Mouse (Mus musculus): ENCODE measurements around the gene Ccdc116. TPM values are rescaled to one million over a fixed set of nuclear protein-coding genes. Genes with fewer than 3 reads are reported as not detected.
"Not testable (repeated sequence)": the region's sequence is repeated elsewhere in the genome, so short reads cannot be mapped to it uniquely, and the experiment has no call there.

The Ccdc116 gene
- total RNA-seq (2021), result 1 to 10 TPM; 1.5 to 1.7 TPM

DNA sequence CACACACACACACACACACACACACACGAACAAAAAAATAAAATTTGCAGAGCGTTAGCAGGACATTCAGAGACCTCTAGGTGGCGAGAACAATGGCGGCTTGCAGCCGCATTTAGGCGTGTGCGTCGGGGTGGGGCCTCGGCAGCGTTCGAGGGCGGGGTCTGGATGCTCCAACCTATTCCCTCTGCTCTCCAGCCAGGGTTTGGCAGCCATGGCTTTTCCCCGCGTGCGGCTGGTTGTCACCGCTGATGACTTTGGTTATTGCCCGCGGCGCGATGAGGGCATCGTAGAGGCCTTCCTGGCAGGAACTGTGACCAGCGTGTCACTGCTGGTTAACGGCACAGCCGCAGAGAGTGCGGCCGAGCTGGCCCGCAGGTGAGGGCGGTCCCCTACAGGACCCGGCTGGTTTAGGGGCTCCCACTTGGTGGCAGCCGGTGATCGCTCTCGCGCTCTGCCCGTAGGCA lies at the start of gene Ccdc116:
TSS of gene Ccdc116 (minus strand) at position 458 of the 464 bp plus-strand sequence.
- peak; percentile 77 to 80 for DNase-seq

DNA sequence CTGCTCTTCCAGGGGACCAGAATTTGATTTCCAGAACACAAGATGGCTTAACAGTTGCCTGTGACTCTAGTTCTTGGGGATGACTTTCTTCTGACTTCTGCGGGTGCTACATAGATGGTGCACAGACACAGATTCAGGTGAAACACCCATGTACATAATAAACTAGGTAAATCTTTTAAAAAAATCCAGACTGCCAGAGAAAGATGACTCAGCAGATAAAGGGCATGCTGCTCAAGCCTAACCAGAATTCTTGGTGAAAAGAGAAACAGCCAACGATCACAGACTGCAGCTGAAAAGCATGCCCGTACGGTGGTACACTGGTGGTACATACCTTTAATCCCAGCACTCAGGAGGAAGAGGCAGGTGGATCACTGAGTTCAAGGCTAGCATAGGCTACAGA lies 46.8 kb upstream of the Ccdc116 start:
- no peak for DNase-seq

DNA sequence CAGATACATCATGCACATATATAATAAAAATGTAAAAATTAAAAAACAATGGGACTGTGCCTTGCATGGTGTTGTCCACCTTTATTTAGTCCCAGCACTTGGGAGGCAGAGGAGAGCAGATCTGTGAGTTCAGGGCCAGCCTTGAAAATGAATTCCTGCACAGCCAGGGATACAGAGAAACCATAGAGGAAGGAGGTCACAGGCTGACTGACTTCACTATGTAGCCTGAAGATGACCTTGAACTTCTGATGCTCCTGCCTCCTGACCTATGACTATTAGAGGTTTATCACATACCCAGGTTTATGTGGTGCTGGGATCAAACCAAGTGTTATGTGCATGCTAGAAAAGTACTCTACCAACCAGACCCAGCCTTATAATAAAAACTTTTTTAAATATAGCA lies 38.4 kb upstream of the Ccdc116 start:
- DNase-seq, result no peak

DNA sequence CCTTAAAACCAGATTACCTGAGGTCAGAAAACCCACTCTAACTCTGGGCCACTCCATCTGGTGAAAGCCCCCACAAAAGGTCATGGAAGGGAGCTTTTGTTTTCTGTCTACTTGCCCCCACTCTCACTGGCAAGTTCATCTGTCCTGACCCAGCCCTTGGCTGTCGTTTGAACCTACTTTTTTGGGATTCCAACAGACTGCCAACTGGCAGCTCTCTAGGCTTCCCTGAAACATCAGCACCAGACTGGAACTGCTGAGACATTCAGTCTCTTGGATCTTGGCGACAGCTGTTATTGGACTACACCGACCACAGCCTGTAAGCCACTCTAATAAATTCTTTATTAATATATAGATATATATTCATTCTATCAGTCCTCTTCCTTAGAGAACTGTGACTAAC lies 36.0 kb upstream of the Ccdc116 start:
- DNase-seq, result no peak

DNA sequence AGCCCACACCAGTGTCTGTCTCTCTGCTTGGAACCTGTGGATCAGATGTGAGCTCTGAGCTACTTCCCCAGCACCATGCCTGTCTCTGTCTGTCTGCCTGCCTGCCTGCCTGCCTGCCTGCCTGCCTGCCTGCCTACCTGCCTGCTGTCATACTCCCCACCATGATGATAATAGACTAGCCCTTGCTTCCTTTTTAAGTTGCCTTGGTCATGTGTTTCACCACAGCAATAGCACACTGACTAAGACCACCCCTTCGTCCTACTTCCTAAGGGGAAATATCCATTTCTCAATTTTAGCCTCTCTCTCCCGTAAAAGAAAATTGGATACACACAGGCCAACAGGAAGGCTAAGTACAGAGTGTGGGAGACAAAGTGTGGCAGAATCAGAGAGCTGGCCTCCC lies 35.1 kb upstream of the Ccdc116 start:
- DNase-seq, result no peak

DNA sequence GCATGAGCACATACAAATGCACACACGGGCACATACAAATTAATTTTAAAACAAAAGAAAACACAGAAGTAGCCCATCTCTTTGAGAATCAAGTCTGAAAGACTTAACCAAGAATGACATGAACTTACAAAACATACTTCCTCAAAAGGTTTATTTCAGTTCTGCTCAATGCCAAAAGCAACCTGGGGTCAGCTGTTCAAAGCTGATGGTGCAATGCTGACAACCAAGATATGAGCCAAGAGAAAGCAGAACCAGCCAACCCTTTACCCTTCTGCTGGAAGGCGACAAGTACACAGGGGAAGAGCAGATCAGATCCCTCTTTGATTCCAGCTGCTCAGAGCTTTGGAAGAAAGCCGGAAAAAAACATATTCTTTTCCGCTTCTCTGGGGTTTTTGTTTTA lies 34.4 kb upstream of the Ccdc116 start:
- DNase-seq, result no peak

DNA sequence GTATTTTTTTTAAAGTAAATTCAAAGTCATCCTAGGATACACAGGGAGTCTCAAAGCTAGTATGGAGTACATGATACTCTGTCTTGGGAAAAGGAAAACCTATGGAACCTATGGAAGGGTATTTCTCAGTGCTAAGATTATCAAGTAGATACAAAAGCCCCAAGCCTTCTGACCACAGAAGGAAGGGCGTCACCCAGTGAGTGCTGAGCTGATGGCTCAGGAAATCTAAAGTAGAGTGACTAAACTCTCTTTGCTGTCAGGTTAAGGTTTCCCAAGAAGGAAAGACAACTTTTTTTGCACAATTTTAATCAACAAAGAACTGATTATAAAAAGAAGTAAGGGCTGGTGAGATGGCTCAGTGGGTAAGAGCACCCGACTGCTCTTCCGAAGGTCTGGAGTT lies 32.7 kb upstream of the Ccdc116 start:
- no peak for DNase-seq

DNA sequence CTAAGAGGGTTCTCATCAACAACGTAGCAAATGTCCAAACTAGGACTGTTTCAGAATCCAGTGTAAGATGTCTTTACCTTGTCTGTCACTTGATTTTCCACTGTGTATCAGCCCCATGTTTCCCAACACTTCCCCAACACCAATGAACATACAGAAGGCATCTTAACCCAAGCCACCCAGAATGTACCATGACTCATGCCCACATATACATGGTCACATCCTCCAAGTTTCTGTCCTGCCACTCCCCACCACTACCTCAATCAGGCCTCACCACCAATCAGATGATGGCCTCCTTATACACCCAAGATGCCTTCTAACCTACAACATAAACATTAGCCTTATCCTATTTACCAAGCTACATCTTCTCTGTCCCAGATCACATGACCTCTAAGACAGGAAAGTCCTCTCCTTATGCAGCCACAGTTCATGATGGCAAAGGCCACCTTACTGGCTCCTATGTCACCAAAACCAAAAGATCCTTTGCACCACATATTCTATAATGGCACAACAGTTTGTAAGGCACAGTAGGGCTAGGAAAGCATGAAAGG lies 30.7 kb upstream of the Ccdc116 start:
- DNase-seq, result no peak

DNA sequence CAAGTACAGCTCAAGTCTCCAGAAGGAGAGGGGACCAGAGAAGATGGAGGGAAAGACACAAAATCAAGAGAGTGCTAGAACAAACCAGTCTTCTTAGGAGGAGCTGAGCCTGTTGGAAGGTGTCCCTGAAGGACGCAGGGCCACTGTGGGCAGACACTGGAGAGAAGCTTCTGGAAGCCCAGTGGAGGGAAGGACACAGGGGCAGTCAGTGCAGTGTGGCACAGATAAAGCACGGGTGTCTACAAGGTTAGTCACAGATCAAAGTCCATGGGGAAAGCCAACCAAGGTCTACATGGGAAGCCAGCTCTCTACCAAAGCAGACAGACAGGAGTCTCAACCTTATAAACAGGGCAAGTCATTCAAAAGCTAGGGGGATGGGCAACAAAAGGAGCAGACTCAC lies 28.7 kb upstream of the Ccdc116 start:
- DNase-seq, result no peak

DNA sequence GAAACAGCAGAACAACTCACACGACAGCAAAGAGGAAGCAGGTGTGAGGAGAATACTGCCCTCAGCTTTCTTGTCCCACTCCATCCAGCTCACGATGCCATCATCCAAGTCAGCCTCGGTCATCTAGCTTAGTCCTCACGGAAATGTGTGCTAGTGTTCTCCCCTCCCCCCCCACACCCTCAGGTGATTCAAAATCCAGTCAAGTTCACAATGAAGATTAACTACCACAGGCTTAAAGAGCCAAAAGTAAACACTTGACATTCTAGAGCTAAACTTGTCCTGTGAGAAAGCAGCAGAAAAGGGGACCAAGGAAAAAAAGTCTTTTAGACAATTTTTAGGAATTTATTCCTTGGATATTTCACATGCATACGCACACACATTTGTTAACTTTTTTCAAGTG lies 21.0 kb upstream of the Ccdc116 start:
- no peak for DNase-seq

DNA sequence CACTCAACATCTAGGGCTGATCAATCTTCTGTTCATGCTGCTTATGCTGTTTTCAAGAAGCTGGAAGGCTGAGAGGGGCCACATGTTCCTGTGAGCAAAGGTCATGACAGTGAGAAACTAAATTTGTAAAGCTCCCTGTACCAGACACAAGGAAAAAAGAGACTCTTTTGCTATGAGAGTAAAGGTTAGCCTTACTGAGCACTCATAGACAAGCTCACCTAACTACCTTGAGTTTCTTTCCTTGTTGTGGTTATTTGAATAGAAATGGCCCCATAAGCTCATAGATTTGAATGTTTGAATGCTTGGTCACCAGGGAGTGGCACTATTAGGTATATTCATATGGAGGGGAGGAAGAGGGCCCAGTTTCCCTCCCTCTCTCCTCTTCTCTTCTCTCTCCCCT lies 20.1 kb upstream of the Ccdc116 start:
- no peak for DNase-seq

DNA sequence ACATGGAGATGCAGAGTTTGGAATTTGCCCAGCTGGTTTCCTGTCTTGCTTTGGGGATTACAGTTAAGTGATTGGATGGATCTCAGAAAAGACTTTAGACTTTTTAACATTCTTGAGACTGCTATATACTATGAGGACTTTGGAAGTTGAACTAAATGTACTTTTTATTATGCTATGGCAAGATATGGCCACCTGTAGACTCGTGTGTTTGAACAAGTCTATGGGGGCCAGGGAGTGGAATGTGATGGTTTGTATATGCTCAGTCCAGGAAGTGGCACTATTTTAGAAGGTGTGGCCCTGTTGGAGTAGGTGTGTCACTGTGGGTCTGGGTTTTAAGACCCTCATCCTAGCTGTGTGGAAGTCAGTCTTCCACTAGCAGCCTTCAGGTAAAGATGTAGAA lies 18.4 kb upstream of the Ccdc116 start:
- not testable (repeated sequence) for DNase-seq

DNA sequence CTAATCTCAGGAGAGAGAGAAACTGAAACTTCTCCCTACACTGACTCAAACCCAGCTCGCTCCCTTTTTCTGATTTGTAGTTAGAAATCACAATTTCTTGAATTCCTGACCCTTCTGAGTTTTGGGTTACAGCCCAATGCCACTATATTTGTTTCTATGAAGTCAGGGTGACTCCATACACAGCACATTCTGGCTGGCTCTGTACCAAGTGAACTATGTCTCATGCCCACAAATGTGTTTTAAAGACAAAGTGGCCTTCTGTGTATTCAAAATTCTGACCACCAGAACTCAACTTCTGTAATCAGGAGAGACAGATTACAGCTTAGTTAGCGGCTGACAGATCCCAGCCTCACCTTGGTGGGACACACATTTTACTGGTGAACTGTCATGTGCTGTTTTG lies 7.3 kb upstream of the Ccdc116 start:
- DNase-seq, result no peak

DNA sequence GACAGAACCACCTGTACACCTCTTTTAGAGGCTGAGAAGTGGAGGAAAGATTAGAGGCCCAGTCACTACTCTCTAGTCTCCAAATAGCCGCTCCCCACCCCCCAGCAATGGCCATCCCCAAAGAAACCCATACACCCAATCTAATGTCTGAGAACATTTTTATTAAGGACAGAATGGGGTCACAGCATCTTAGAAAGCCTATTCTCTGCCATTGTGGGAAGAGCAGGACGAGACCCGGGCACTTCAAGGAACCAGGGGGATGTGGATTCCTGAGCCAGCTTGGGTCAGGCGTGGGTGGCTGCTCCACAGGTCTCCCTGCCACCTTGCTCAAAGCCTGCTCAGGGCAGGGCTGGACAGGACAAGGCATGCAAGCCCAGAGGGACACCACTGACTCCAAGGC lies 4.8 kb upstream of the Ccdc116 start:
- DNase-seq, result no peak

DNA sequence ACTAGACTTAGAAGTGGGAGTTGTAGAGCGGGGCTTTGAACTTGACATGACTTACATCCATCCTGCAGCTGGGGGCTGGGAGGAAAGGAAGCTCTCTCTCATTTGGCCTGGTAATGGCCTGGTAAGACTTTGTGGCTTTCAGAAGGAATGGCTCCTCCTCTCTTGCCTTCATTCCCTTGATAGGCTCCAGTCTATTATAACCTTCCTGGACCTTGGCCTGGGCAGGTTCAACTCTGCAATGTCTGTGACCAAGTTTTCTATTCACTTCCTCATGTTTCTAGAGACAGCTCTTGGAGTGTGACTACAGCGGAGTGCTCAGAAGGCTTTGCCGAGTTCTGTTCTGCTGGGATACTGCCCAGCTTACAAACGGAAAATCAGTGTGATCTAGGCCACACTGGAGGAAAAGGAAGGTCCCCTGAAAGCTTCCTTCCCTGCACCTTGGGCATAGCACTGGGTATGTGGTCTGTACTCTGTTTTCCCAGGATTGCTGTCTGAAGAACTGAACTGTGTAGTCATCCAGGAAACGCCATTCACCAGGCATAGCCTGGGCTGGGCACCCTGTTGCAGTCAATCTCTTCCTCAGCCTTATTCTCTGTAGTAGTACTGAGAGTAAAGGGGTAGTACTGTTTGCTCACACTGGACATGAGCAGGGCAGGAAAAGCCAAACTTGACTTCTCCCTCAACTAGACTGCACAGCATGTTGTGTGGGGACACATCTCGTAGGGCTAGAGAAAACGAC lies 3.7 kb upstream of the Ccdc116 start:
- DNase-seq, result no peak

DNA sequence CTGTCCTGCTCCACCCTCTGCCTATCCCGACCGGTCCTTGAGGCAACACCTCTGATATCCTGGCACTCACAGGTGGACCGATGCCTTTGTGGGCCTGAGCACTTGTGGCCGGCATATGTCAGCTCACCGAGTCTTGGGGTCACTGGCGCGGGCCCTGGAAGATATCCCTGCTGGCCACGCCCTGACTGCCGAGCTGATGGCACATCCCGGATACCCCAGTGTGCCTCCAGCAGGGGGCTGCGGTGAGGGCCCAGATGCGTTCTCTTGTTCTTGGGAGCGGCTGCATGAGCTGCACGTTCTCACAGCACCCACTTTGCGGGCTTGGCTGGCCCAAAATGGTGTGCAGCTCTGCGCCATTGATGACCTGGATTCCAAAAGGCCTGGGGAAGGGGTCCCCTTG lies 1.1 kb upstream of the Ccdc116 start:
- DNase-seq, result peak in 1 of 2 experiments; percentile 26

DNA sequence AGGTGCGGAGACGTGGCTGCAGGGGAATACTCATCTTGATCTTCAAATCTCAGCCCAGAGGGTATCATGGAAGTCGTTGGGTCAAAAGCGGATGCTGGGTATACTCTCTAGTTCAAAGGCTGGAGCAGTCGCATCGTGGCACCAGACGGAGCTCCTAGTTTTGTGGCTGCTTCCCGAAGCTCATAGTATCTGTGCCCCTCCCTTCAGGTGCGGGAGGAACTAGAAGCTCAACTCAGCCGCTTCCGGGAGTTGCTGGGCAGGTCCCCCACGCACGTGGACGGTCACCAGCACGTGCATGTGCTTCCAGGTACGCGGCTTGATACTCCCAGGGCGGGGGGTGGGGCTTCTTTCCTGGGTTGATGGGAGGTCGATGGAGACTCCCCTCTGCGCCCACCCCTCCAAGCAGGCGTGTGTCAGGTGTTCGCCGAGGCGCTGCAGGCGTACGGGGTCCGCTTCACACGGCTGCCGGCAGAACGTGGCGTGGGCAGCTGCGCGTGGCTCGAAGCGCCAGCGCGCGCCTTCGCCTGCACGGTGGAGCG lies 431 bp upstream of the Ccdc116 start:
- peak; percentile 20 to 32 for DNase-seq

DNA sequence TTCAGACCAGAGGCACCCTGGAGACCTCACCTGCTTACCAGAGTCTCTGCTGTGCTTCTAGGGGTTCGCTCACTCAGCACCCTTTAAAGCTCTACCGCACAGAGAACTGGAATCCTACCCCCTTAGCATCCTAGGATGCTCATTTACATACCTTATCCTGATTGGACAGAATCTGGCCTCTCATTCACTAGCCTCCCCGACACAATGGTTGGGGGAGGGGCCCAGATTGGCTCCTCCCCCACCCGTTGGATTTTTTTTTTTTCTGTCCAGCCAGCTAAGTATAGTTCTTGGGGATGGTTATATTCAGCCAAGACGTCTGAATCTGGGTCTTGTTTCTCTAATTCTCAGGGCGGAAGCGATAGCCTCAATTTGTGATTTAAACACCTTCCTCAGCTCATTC lies 2.7 kb downstream of the Ccdc116 start, which contains the start of gene Ydjc:
TSS of gene Ydjc (plus strand) at position 283 of the 400 bp plus-strand sequence.
- no peak for DNase-seq

DNA sequence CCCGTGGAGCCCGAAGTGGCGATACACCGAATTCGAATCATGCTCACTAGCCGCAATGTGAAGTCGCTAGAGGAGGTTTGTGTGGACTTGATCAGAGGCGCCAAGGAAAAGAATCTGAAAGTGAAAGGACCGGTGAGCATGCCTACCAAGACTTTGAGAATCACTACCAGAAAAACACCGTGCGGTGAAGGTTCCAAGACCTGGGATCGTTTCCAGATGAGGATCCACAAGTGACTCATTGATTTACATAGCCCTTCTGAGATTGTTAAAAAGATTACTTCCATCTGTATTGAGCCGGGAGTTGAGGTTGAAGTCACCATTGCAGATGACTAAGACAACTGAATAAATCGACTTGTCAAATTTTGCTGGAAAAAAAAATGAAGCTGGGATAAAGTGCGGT lies 9.7 kb downstream of the Ccdc116 start:
- no peak for DNase-seq

DNA sequence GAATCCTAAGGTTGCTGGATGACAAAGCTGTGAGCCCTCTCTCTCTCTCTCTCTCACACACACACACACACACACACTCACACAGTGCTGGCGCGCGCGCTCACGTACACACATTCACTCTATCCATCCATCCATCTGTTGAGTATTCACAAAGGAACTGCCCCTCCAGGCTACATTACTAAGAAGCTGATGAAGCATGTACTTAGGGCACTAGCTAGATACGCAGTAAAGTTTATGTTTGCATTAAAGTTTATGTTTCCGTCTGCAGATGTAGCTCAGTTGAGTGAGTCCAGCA lies 14.2 kb downstream of the Ccdc116 start:
- no peak for DNase-seq

DNA sequence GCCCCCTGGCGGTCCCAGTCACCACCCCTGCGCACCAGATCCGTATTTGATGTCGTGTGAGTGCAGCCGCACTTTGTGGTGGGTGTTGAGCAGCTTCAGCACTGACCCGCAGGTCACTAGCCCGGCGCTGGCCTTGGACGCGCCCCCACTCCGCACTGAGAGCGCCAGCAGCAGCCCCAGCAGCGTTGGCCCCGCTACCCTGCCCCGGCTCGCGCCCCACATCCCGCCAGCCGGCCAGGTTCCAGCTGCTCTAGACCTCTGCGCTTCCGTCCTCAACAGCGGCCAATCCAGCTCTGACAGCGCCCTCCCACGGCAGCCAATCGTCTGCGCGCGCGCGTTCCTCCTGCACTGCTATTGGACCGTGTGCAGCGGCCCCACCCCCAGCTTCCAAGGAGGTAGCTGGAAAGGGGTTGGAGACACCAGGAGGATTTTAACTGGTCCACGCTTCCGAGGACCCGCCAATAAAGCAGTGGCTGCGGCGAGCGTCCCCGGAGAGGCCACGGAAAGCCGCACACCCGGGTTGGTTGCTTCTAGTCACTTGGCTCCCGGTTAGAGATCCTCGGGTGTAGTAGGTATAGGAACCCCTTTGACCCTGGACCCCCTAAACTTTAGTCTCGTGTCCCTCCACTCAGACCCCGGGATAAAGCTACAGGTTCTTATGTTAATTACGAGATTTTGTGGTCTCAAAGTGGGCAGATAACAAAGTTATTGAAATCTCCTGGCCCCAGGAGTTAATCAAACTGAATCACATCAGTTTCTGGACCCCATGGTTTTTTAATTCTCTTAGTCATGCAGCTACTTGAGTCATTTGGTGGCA lies 14.7 kb downstream of the Ccdc116 start, which contains the start of gene Sdf2l1:
TSS of gene Sdf2l1 (minus strand) at position 295 of the 817 bp plus-strand sequence.
- DNase-seq, result peak; percentile 98

DNA sequence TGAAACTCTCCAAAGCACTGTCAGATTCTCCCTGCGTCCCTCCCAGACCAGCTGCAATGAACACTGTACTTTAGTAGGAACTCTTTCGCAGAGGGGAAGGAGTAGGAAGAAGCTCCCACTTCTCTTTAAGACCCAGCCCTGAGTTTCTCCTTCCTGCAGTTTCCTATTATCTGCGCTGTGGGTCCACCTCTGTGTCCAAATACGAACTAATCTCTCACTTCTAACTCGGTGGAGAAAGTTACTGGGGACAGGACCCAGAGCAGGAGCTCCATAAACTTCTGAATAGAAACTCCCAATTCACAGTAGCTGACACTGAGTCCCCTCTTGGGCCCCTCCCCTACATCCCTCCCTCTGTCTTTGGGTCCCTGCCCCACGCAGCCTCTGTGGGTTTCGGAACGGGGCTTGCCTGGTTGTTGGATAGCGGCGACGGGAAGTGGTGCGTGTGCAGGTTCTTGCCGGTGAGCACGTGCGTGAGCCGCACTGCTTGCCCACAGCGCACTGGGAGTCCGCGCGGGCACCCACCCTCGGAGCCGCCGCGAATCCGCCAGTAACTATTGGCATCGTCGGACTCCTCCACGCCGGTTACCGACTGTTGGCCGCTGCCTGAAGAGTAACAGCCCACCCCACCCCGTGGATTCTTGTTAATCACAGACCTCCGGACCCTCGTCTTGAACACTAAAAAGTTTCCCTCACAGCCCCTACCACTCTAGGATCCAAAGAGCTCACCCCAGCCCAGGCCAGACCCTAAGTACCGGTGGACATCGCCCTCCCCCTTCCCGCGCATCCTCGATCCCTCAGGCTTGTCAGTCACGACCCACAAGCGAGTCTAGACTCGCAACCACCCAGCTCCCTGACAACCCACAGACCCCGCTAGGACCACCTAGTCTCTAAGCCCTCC lies 15.6 kb downstream of the Ccdc116 start:
- DNase-seq, result peak; percentile 25 to 30

Data from layer of hippocampus, postnatal 36 days (tissue).